Mouse (Mus musculus) NIH3T3 (cell line): ENCODE results near the gene Wrb.
A peak's percentile ranks its signal among the peaks of the same experiment; 100 is the strongest.

Experiments
- DNase-seq: peaks from one replicate; pipeline ENCODE4 v3.0.0-alpha.2; 2012; ENCODE audit warnings: low read depth

The Wrb gene

DNA sequence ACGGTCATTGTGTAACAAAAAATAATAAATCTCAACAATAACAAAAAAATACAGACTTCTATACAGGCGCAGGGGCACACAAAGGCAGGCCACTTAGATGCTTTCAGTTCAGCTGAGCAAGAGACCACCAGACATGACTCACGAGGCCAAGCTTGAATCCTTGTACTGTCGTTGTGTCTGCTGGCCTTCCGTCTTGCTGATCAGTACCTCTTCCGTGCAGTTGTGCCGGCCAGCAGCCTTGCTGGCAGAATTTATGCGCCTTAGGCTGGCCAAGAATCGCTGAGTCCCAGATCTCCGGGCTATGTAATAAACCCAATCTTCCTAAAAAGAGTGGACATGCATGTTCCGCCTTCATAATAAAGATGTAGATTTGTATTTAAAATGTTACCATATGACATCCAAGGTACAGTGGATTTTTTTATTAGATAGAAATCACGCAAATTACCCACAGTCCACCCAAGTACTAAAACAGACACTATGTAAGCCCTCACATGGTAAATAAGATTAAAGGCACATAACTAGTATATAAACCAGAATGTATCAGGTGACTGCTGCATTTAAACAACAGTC is 13.4 kb downstream of the Wrb start:
- no peak for DNase-seq

DNA sequence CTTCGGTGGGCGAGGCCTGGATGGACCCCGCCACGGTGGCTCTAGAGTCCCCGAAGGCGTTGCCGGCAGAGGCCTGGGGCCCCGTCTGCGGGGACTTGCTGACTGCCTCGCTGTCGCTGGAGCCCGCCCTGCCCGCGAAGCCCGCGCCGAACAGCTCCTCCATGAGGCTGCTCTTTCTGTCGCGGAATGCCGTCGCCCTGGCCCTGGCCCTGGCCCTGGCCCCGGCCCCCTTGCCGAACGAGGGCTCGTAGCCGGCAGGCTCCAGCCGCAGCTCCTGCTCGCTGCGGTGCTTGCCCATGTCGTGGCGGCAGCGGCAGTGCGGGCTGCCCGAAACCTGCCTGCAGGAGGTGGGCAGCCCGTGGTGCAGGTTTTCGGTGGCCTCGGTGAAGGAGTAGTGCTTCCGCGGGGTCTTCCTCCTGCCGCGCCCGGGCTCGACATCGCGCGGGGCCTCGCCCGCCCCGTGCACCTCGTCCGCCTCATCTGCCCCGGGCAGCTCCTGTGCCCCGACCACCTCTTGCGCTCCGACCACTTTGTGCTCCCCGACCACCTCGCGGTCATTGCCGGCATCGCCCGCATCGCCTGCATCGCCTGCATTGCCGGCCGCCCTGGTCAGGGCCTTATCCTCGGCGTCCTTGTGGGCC is 14.0 kb downstream of the Wrb start:
- DNase-seq = no peak

DNA sequence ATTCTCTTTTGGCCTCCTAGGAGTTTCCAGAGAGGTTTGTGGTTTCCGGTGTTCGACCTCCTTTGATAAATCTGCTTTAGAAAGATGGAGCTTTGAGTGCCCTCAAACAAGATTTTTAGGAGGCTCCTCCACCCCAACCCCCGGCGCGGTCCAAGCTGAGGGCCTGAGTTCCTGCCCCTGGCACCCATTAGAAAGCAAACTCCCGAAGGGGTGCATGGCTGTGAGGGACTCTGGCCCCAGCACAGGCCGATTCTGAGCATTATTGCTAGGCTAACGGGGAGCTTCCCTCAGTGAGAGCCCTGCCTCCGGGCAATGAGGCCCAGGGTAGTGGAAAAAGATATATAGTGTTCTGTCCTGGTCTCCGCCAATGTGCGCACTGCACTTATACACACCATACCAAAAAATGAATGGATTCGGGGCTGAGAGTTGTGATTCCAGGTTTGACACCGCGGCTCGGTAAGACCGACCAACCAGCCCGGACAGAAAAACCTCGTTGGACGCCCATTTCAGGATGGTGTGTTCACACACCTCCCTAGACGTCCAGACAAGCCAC is 14.7 kb downstream of the Wrb start:
- DNase-seq = no peak

DNA sequence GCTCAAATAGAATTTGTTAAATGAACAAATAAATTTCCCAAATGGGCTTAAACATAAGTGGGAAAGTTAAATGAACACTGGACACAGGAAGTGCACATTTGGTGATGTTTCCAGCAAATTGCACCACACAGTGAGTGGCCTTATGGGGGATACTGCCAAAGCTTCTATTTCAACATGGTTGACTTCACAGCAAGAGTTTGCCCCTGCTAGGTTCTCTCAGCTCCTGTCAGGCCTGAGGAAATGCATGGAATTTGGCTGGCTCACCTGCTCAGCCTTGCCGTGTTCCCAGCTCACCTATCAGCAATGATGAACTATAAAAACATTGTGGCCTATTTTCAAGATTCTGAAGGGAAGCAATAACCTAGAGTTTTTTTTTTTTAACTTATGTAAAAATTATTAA is 15.7 kb downstream of the Wrb start:
- no peak for DNase-seq

DNA sequence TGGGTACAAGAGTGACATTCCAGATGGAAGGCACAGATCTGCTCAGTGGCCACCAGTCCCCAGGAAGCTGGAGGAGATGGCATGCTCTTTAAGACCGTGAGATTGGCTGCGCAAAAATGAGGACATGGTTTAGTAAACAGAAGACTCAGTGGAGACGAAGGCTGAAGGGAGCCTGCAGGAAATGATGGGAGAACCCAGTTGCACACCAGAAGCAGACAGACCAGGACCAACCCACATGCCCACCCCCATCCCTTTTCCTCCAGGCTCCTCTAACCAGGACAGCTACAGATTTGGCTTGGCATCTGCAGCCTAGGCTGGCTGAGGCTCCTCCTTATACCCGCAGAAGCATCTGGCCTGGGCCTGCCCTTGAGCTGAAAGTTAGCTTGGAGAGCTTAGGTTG is 16.1 kb downstream of the Wrb start:
- DNase-seq = no peak

DNA sequence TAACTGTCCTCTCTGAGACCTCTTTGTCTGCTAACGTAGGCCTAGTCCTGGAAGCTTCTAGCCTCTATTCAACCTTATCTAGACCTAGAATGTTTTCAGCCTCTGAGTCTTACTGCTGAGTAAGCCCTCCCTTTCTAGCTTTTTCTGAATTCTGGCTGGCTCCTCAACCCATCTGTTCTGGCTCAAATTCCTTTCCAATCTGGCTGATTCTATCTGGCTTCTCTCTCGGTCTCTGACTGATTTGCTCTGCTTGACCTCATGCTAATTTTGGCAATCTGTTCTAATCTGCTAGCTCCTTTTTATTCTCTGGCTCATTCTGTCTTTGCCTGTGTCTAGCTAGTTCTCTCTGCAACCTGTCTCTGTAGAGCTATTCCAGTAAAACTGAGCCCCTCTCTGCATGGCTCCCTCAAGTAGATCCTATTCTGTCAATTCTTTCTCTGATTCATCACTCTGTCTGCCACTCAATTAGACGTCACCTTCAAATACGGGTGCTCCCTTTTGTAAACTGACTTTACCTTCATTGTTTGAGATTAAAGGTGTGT is 20.6 kb downstream of the Wrb start:
- DNase-seq = peak; percentile 6

DNA sequence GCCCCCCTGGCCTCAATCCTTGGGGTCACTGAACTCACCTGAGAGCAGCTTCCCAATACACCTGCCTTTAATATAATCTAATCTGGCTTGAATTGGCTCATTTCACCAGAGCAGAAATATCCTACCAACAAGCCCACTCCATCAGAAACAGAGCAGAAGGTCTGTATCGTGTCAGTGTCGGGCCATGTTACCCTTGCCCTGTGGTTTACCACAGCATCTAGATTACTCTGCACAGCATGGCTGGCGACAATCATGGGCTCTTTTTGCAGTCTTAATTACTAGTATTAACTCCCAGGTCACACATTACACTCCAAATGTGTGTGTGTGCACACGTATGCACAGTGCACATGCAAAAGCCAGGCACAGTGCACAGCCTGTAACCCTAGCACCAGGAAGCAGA is 23.6 kb downstream of the Wrb start:
- no peak for DNase-seq

DNA sequence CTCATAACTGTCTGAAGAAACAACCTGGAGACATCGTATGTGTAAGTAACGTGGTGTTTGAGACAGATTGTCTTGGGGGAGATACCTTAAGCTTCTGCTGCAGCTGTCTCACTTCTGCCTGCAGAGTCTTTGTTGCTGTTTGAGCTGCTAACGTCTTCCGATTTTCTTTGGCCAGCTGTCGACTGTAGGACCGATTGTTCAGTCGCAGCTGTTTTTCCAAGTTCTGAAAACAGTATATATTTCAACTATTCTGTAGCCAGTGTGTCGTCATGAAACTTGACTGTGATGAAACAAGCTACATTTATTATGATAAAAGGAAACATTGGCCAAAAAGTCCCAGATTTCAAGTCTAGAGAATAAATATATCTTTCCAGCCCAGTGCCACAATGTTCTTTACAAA is 28.4 kb downstream of the Wrb start:
- DNase-seq = no peak

DNA sequence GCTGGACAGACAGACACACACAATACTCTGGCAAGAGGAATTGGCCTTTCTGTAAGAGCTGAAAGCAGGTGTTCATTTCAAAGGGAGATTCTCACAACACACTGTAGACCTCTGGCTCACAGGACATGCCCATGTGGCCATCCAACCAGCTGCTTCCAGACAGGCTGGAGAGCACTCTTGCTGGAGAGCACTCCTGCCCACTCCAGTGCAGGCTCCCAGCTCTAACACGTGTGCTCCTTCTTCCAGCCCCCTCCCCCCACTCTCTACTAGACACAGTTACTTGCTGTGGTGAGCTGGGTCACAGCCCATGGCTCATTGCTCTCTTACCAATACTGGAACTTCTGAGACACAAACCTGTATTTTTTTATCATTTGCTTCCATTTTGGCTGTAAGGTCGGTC is 30.2 kb downstream of the Wrb start:
- DNase-seq = no peak

DNA sequence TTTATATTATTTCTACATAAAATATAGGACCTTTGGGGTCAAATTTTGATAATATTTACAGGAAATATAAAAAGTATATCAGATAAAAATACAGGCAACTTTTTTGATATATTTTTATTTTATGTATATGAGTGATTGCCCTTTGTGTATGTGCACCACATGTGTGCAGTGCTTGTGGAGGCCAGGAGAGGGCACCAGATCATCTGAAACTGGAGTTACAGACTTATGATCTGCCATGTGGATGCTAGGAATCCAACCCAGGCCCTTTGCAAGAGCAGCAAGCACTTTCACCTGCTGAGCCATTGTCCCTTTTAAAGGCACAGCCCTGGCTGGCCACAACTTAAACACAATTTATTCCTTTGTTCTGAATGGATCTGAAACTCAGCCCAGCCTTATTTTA is 33.9 kb downstream of the Wrb start:
- no peak for DNase-seq

DNA sequence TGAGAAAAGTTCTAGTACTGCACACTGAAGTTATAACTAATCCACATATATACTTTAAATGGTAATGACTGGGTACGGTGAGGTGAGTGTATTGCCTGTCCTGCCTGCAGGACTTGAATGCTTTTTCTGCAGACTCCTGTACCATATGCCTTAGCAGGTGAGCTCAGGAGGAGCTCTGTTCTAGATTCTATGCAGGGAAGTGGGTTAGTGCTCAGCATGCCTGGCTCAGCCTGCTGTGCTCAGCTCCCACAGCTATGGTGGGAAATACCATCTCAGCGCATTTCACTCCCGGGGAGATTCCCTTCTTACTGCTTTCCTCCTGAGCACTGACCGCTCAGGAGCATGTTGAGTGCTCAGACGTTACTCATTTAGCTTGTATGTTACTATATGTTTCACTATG is 42.4 kb downstream of the Wrb start:
- DNase-seq = no peak

DNA sequence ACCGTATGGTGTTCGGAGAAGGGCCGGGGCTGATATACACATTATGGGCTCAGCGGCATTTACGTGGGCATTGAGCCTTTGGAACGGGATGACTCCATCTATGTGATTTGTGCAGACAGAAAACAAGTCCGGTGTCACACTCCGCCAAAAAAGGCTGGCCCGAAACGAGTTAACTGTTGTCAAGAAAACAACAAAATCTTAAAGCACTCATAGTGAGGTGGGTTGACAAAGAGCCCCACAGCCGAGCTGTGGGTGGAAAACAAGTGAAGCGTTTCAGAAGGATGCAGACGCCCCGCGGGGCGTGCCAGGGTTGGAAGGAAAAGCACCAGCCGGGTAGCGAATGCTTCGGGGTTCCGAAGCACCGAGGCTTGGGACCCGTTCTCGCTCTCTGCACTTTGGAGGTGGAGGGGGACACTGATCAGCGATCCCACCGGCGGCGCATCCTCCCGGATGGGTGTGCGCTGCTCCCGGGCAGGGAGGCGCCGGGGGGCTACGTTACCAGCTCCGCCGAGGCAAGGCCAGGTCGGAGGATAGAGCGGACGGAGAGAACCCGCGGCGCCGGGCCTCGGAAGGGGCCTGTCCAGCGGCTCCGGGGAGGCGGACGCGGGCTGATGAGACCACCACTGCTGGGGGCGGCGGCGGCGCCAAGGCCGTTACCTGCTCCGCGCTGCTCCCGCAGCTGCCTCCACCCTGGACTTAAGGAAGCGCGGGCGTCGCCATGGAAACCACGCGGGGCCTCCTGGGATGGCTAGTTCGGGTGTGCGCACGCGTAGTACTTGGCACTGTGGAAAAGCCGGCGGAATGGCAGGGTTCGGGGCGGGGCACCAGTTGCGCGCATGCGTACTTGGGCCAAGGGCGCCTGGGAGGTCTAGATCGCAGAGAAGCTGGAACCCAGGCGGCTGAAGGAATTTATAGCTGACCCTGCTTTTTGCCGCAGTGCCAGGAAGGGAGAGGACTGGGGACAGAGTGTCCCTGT is 46.6 kb downstream of the Wrb start, which contains the start of gene Lca5l:
Gene Lca5l, minus strand, starts transcription at position 741 of the 976 bp plus-strand sequence.
- peak; percentile 99 for DNase-seq

DNA sequence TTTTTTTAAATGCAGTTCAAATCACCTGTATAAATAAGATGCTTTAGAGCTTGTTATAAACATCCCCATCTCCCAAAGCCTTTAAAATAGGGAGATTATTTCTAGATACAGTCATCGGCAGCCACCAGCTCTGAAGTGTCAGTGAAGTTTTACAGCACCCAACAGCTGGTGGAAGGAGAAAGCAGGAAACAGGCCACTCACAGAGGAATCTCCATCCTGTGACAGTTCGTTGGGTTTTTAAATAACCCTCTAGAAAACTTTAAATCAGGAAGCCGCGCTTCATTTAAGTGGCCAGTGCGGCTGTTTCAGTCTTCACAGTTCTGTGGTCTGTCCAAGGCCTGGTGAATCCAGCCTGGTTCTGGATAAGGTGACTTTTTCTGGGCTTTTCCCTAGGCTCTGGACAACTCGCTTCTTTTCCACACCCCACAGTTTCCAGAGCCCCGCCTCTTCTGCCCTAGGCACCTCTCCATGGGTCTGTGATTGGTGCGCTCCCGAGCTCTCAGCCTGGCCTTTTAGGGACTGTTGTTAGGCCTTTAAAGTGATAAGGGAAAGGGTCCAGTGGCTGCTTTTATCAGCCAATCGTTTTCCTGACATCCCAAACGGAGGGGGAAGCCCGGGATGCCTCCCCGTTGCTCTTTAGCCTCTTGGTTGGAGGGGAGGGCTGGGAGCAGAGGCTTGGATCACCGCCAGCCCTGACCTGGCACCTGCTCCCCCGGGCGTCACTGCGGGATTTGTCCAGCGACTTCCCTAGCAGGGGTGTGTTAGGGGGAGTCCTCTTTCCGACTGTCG is 54.9 kb downstream of the Wrb start, which contains the start of gene Sh3bgr:
Gene Sh3bgr, plus strand, starts transcription at position 538 of the 789 bp plus-strand sequence.
- DNase-seq = peak; percentile 4

DNA sequence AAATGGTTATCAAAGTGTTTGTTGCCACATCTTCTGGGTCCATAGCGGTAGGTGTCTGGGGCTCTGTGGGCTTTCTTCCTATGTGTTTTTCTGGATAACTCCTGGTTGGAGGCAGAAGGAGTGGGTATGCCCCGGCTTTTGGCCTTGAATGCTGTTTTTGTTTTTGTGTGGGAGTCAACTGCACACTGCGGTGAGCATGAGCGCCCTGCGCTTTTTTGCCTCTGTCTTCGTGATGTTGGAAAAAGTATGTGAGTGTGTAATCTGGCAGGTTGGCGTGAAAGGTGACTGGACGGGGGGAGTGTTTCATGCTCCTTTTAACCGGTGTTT is 55.5 kb downstream of the Wrb start:
- no peak for DNase-seq

DNA sequence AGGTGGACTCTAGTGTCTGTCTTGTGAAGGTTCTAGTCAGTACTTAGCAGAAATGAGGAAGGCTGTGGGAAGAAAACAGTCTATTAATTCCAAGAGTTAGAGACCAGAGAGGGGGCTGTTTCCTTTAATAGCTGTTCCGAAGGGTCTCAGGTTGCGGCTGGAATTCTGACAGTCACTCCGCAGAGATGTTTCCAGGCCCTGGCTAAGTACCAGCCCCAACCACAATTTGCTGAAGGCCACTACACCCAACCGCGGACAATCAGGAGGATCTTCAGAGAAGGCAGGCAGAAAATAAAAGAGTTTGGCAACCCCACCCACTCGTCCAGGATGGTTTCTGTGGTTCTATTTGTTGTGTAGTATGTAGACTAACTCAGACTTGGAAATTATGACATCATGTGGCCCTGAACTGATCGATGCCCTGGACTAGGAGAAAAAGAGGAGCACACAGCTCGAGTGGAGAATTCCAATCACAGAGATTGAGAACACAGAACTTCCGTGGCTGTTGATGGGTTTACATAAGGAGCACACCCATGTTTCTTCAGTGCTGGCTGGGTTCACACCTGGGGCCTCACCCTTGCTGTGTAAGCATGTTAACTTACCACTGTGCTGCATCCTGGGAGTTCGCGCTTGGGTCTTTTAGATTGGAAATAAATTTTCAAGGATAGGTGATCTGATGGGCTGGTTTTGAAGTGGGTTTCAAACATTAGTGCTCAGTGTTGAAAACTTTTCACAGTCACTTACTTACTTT is 56.5 kb downstream of the Wrb start:
- DNase-seq = no peak
